Mouse (Mus musculus) liver, adult 2 months (tissue): ENCODE measurements around the gene Dusp18.

Experiments
- CTCF ChIP-seq: fragments of 200-500 bp; IDR thresholded peaks from 2 replicates; pipeline ENCODE4 v1.5.1; 2011; ENCODE audit warnings: low read depth, low read length, control low read depth
- POLR2A ChIP-seq: fragments of 200-500 bp; IDR thresholded peaks from 2 replicates; pipeline ENCODE4 v1.6.1; 2011; ENCODE audit warnings: low read length, control low read depth; ENCODE audit not compliant: insufficient read depth; ENCODE audit errors: extremely low read depth

GRCm38 (mm10) chr11:3925916-3926315 is 30.9 kb downstream of the Dusp18 start:
- TF ChIP-seq POLR2A (no peak), CTCF (no peak)
